ENCODE assay signal across 9 mouse cellular contexts in the genomic region with DNA sequence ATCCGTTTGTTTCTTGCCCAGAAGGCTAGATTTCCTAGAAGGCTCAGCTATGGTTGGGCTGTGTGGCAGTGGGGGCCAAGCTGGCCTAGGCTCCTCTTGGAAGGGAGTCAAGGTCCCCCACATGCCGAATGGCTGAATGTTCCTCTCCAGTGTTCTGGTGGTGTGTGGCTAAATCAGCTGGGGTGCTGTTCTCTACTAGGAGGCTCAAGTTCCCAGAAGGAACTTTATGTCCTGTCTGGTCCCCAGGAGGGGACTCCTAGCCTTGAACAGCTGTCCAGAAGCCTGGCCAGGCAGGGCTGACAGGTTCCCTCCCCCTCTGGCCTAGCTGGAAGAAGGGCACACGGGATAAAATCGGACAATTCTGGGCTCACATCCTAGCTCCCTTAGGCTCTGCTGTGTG.
DNase-seq lines count a peak whose midpoint lies in the region; ATAC-seq and TF ChIP-seq lines count a peak whose summit lies in the region.
"Had no signal": no experiment of that assay in that cellular context is flagged by ENCODE, and none has a peak within 500 bp of the region (broad histone marks: within the 10 kb centered on the region; RNA-seq: fewer than 3 reads in every experiment).

No protein-coding gene starts in this region.

- ATAC-seq in limb, embryonic 13.5 days (ENCODE audit: low FRiP score, low read depth) = no peak; the same call in 1 of the 2 replicates
- no peak for ATAC-seq in erythroid progenitor cell, adult 5-6 weeks (replicated peaks; ENCODE audit: low FRiP score, poor library complexity, severe bottlenecking)

- DNase-seq in kidney, adult 2 months = no peak
- no peak for DNase-seq in kidney, postnatal 4 days
- DNase-seq in adipocyte (ENCODE audit: low spot score) = peak; percentile 45
- peak; percentile 79 to 87 for DNase-seq in heart, adult 9 months (ENCODE audit: low spot score in 2 of 2)
- no peak for DNase-seq in yolk sac, embryonic 10.5 days (ENCODE audit: low spot score)
- no peak for DNase-seq in spleen, adult 12 weeks (ENCODE audit: low spot score)
- DNase-seq: cerebellum, adult 18-20 months had no signal

- peaks cover 3% of the 10 kb centered on the region; the same call in 1 of the 2 replicates for H3K9me3 ChIP-seq in limb, embryonic 13.5 days

- no peaks in the 10 kb centered on the region for H3K27me3 ChIP-seq in kidney, adult 2 months (replicated peaks; ENCODE audit: control insufficient read depth, insufficient read depth, low read length)
- H3K27me3 ChIP-seq in limb, embryonic 13.5 days = no peaks in the 10 kb centered on the region

- no peaks in the 10 kb centered on the region for H3K36me3 ChIP-seq in kidney, adult 2 months (ENCODE audit: control insufficient read depth, insufficient read depth, low read length)
- H3K36me3 ChIP-seq in limb, embryonic 13.5 days = no peaks in the 10 kb centered on the region

- H3K27ac ChIP-seq in kidney, adult 2 months (ENCODE audit: insufficient read depth, low read depth, low read length) = peak overlapping the region; percentile 75
- H3K27ac ChIP-seq in limb, embryonic 13.5 days = peak overlapping the region; percentile 90

- peak overlapping the region; percentile 59 for H3K9ac ChIP-seq in limb, embryonic 13.5 days

- no peak for TF ChIP-seq POLR2A in kidney, adult 2 months (IDR thresholded peaks at IDR 0.05; ENCODE audit: low read depth, low read length)

- TF ChIP-seq CTCF in kidney, adult 2 months (conservative IDR thresholded peaks at IDR 0.05; ENCODE audit: insufficient read depth, insufficient read length, low read depth, low read length) = no peak

- peak overlapping the region; percentile 35; the same call in 1 of the 2 replicates for H3K4me2 ChIP-seq in limb, embryonic 13.5 days (replicated peaks)

- H3K4me3 ChIP-seq in kidney, adult 2 months (ENCODE audit: insufficient read depth, low read depth, low read length) = no peak overlapping the region
- H3K4me3 ChIP-seq in limb, embryonic 13.5 days = no peak overlapping the region

- WGBS in kidney, adult 2 months = 51% methylated on average over 4 of the region's 4 CpGs
- WGBS in limb, embryonic 13.5 days = 34% methylated on average over 4 of the region's 4 CpGs

- H3K4me1 ChIP-seq in kidney, adult 2 months (ENCODE audit: control insufficient read depth, insufficient read depth, low read length) = peaks cover 8% of the 10 kb centered on the region; the same call in 1 of the 2 replicates
- H3K4me1 ChIP-seq in limb, embryonic 13.5 days = peaks cover 26% of the 10 kb centered on the region

Comparison
In these comparisons a context has a peak if more than half of its experiments do, and no peak if none do; other contexts are left out.
1. DNase-seq: peak in adipocyte (single experiment) and heart, adult 9 months (2 of 2); none in kidney, adult 2 months (single experiment), kidney, postnatal 4 days (0 of 2), yolk sac, embryonic 10.5 days (single experiment) and spleen, adult 12 weeks (single experiment).